Mouse (Mus musculus) C2C12 (cell line): ENCODE data around the gene Otud4. TPM values are rescaled to one million over a fixed set of nuclear protein-coding genes. Genes with fewer than 3 reads are reported as not detected.
"Not testable (repeated sequence)": the region's sequence is repeated elsewhere in the genome, so short reads cannot be mapped to it uniquely, and the experiment has no call there.

Source experiments
- H3K27me3 ChIP-seq: one replicate; pipeline ENCODE4 v1.6.1; 2011; ENCODE audit not compliant: control insufficient read depth, insufficient read depth, insufficient read length
- H3K36me3 ChIP-seq: one replicate; pipeline ENCODE4 v1.6.1; 2011; ENCODE audit not compliant: control insufficient read depth, insufficient read depth
- H3K4me3 ChIP-seq: one replicate; pipeline ENCODE4 v1.5.1; 2011; ENCODE audit warnings: mild to moderate bottlenecking, control low read depth; ENCODE audit not compliant: poor library complexity, insufficient read depth, severe bottlenecking
- H3K79me2 ChIP-seq: one replicate; pipeline ENCODE4 v1.6.1; 2011; ENCODE audit not compliant: control insufficient read depth, insufficient read depth
- H3K79me3 ChIP-seq: one replicate; pipeline ENCODE4 v1.6.1; 2011; ENCODE audit warnings: low read depth, control low read depth
- H3ac ChIP-seq: one replicate; pipeline ENCODE3; 2011; ENCODE audit warnings: low read depth; ENCODE audit not compliant: control insufficient read depth, insufficient read length
- CEBPB ChIP-seq: IDR thresholded peaks from one replicate; pipeline ENCODE4 v1.6.1; 2011; ENCODE audit warnings: low read depth, mild to moderate bottlenecking, control low read depth, moderate library complexity
- CTCF ChIP-seq: IDR thresholded peaks from one replicate; pipeline ENCODE4 v1.5.1; 2011; ENCODE audit not compliant: control insufficient read depth, insufficient read depth, insufficient read length
- FOSL1 ChIP-seq: IDR thresholded peaks from one replicate; pipeline ENCODE4 v1.8.0; 2011; ENCODE audit warnings: mild to moderate bottlenecking, low read length; ENCODE audit not compliant: poor library complexity, insufficient read depth, severe bottlenecking
- MAX ChIP-seq: IDR thresholded peaks from one replicate; pipeline ENCODE4 v1.6.1; 2011; ENCODE audit warnings: mild to moderate bottlenecking, control low read depth
- MYOD1 ChIP-seq: IDR thresholded peaks from one replicate; pipeline ENCODE4 v1.6.1; 2011; ENCODE audit warnings: low read depth; ENCODE audit not compliant: control insufficient read depth, insufficient read length
- MYOG ChIP-seq: IDR thresholded peaks from one replicate; pipeline ENCODE4 v1.6.1; 2011; ENCODE audit not compliant: control insufficient read depth, insufficient read length; ENCODE audit errors: extremely low read depth
- USF1 ChIP-seq: IDR thresholded peaks from one replicate; pipeline ENCODE4 v1.6.1; 2011; ENCODE audit warnings: low read depth, mild to moderate bottlenecking, control low read depth, moderate library complexity
- polyA plus RNA-seq: library from polyadenylated mRNA; unstranded; fragments of >200 nt; fragmentation: generic; extraction: Trizol; gene quantifications from one replicate; pipeline ENCODE4 v1.2.1, GENCODE M21; 2012; ENCODE audit warnings: missing spikeins

The Otud4 gene
- polyA plus RNA-seq, 1 experiment: 12.9 TPM

GRCm38 (mm10) chr8:79680555-79680954 lies 41.1 kb downstream of the Otud4 start:
- Histone ChIP-seq H3K36me3 (peaks cover 64% of the 10 kb centered on the region), H3K79me2 (peaks cover 11% of the 10 kb centered on the region), H3K4me3 (no peak overlapping the region), H3K27me3 (no peaks in the 10 kb centered on the region), H3ac (no peak overlapping the region), H3K79me3 (peaks cover 8% of the 10 kb centered on the region)
- TF ChIP-seq FOSL1 (no peak), MYOD1 (no peak), USF1 (no peak), MAX (no peak), CTCF (no peak), MYOG (no peak), CEBPB (no peak)

- TF ChIP-seq CTCF (no peak), FOSL1 (no peak), MYOD1 (no peak), CEBPB (no peak), MYOG (no peak), MAX (no peak), USF1 (no peak)
- no peak overlapping the region for H3K4me3 ChIP-seq
- no peak overlapping the region for H3ac ChIP-seq
- peaks cover 4% of the 10 kb centered on the region for H3K79me3 ChIP-seq
- peaks cover 7% of the 10 kb centered on the region for H3K79me2 ChIP-seq
- H3K36me3 ChIP-seq: peaks cover 66% of the 10 kb centered on the region
- no peaks in the 10 kb centered on the region for H3K27me3 ChIP-seq
These were observed 41.5 kb downstream of the Otud4 start for GRCm38 (mm10) chr8:79680965-79681364.

- peaks cover 97% of the 10 kb centered on the region for H3K36me3 ChIP-seq
- not testable (repeated sequence) for H3ac ChIP-seq, H3K79me3 ChIP-seq, H3K4me3 ChIP-seq, H3K79me2 ChIP-seq, H3K27me3 ChIP-seq
These were observed 46.5 kb downstream of the Otud4 start for GRCm38 (mm10) chr8:79685927-79686326.

- TF ChIP-seq MYOG: no peak
- TF ChIP-seq CTCF: no peak
- no peak for TF ChIP-seq USF1
- no peak for TF ChIP-seq FOSL1
- no peak for TF ChIP-seq MAX
- TF ChIP-seq CEBPB: no peak
- TF ChIP-seq MYOD1: no peak
- no peak overlapping the region for H3K4me3 ChIP-seq
- peaks cover 6% of the 10 kb centered on the region for H3K79me3 ChIP-seq
- peaks cover 31% of the 10 kb centered on the region for H3K79me2 ChIP-seq
- no peak overlapping the region for H3ac ChIP-seq
- peaks cover 93% of the 10 kb centered on the region for H3K36me3 ChIP-seq
- no peaks in the 10 kb centered on the region for H3K27me3 ChIP-seq
These were observed 53.1 kb downstream of the Otud4 start for GRCm38 (mm10) chr8:79692531-79692930.

GRCm38 (mm10) chr8:79706687-79707086 lies 67.3 kb downstream of the Otud4 start:
- H3ac ChIP-seq: no peak overlapping the region
- TF ChIP-seq USF1 (no peak), FOSL1 (no peak), CEBPB (no peak), CTCF (no peak), MAX (no peak), MYOG (no peak), MYOD1 (no peak)
- no peaks in the 10 kb centered on the region for H3K27me3 ChIP-seq
- peaks cover 65% of the 10 kb centered on the region for H3K36me3 ChIP-seq
- peaks cover 79% of the 10 kb centered on the region for H3K79me2 ChIP-seq
- no peak overlapping the region for H3K4me3 ChIP-seq
- peaks cover 55% of the 10 kb centered on the region for H3K79me3 ChIP-seq

- H3K79me2 ChIP-seq: peaks cover 69% of the 10 kb centered on the region
- peak within 1 kb of the TSS; percentile 76 for H3ac ChIP-seq
- peaks cover 53% of the 10 kb centered on the region for H3K79me3 ChIP-seq
- no peaks in the 10 kb centered on the region for H3K27me3 ChIP-seq
- H3K4me3 ChIP-seq: peak within 1 kb of the TSS; percentile 81
- peaks cover 35% of the 10 kb centered on the region for H3K36me3 ChIP-seq
- peak; percentile 93 for TF ChIP-seq MAX
- no peak for TF ChIP-seq MYOG
These were observed 71.9 kb downstream of the Otud4 start, which contains the start of the genes Abce1 and Anapc10 for GRCm38 (mm10) chr8:79711064-79711961. Abce1 (minus strand) TSS chr8:79711740. Anapc10 (plus strand) TSS chr8:79711820.
